Mouse (Mus musculus): ENCODE results near the gene Cog4.
"Not testable (repeated sequence)": the region's sequence is repeated elsewhere in the genome, so short reads cannot be mapped to it uniquely, and the experiment has no call there.

Gene Cog4

GRCm38 (mm10) chr8:110824861-110825260 lies 21.5 kb upstream of the Cog4 start:
- in situ Hi-C loops (cut with MseI, MboI): no loop called here

- in situ Hi-C loops (cut with MseI, MboI): no loop called here
These were observed 17.9 kb upstream of the Cog4 start for GRCm38 (mm10) chr8:110828511-110828910.

GRCm38 (mm10) chr8:110831956-110832355 lies 14.4 kb upstream of the Cog4 start:
- in situ Hi-C loops (cut with MseI, MboI): no loop called here

GRCm38 (mm10) chr8:110842012-110842574 lies 4.3 kb upstream of the Cog4 start:
- in situ Hi-C loops (cut with MseI, MboI): no loop called here

GRCm38 (mm10) chr8:110843207-110843606 lies 3.2 kb upstream of the Cog4 start:
- in situ Hi-C loops (cut with MseI, MboI): no loop called here

GRCm38 (mm10) chr8:110844941-110845340 lies 1.5 kb upstream of the Cog4 start:
- in situ Hi-C loops (cut with MseI, MboI): no loop called here

GRCm38 (mm10) chr8:110845821-110846404 lies 487 bp upstream of the Cog4 start:
- in situ Hi-C loops (cut with MseI, MboI): no loop called here

GRCm38 (mm10) chr8:110847171-110847549 lies 760 bp downstream of the Cog4 start:
- in situ Hi-C loops (cut with MseI, MboI): no loop called here

GRCm38 (mm10) chr8:110847645-110848495 lies 1.5 kb downstream of the Cog4 start:
- in situ Hi-C loops (cut with MseI, MboI): no loop called here

- in situ Hi-C loops (cut with MseI, MboI): loop anchor here in 1 of 2 experiments (10.0 kb wide), 1 partner anchor 96 kb away; no protein-coding TSS in a partner anchor
These were observed 4.8 kb downstream of the Cog4 start for GRCm38 (mm10) chr8:110851186-110851585.

- in situ Hi-C loops (cut with MseI, MboI): loop anchor here in 1 of 2 experiments (10.0 kb wide), 1 partner anchor 101 kb away; no protein-coding TSS in a partner anchor
These were observed 9.7 kb downstream of the Cog4 start for GRCm38 (mm10) chr8:110856073-110856472.

- in situ Hi-C loops (cut with MseI, MboI): loop anchor here in 1 of 2 experiments (10.0 kb wide), 1 partner anchor 102 kb away; no protein-coding TSS in a partner anchor
These were observed 10.5 kb downstream of the Cog4 start for GRCm38 (mm10) chr8:110856760-110857461.

- in situ Hi-C loops (cut with MseI, MboI): loop anchor here in 1 of 2 experiments (10.0 kb wide), 1 partner anchor 105 kb away; no protein-coding TSS in a partner anchor
These were observed 13.5 kb downstream of the Cog4 start for GRCm38 (mm10) chr8:110859651-110860501.

GRCm38 (mm10) chr8:110861347-110862025 lies 15.1 kb downstream of the Cog4 start:
- in situ Hi-C loops (cut with MseI, MboI): not testable (repeated sequence)

- in situ Hi-C loops (cut with MseI, MboI): no loop called here
These were observed 24.1 kb downstream of the Cog4 start for GRCm38 (mm10) chr8:110870501-110870900.

GRCm38 (mm10) chr8:110877862-110878261 lies 31.5 kb downstream of the Cog4 start:
- in situ Hi-C loops (cut with MseI, MboI): no loop called here

GRCm38 (mm10) chr8:110881741-110882310 lies 35.4 kb downstream of the Cog4 start:
- in situ Hi-C loops (cut with MseI, MboI): no loop called here

GRCm38 (mm10) chr8:110883824-110884223 lies 37.4 kb downstream of the Cog4 start:
- in situ Hi-C loops (cut with MseI, MboI): no loop called here

- in situ Hi-C loops (cut with MseI, MboI): no loop called here
These were observed 40.2 kb downstream of the Cog4 start for GRCm38 (mm10) chr8:110886634-110887033.

GRCm38 (mm10) chr8:110887551-110887950 lies 41.2 kb downstream of the Cog4 start:
- in situ Hi-C loops (cut with MseI, MboI): no loop called here
